Mouse (Mus musculus) bone marrow, adult 2 months (tissue): ENCODE measurements around the gene Spaca3.

ENCODE experiments used
- CTCF ChIP-seq: fragments of 200-500 bp; IDR thresholded peaks from 2 replicates; pipeline ENCODE4 v1.5.1; 2011; ENCODE audit warnings: low read length, control low read depth; ENCODE audit not compliant: control insufficient read depth, insufficient read depth
- POLR2A ChIP-seq: fragments of 200-500 bp; IDR thresholded peaks from 2 replicates; pipeline ENCODE4 v1.6.1; 2011; ENCODE audit warnings: low read depth, mild to moderate bottlenecking, control low read depth, low read length, borderline replicate concordance; ENCODE audit not compliant: control insufficient read depth

GRCm38 (mm10) chr11:80858065-80858464 is at the start of gene Spaca3:
- TF ChIP-seq POLR2A = no peak
- TF ChIP-seq CTCF = no peak
